Mouse (Mus musculus): ENCODE results near the gene Pald1.

The Pald1 gene

GRCm38 (mm10) chr10:61325782-61326328, 57.5 kb downstream of the Pald1 start:
- DNase-seq: no peak

DNA sequence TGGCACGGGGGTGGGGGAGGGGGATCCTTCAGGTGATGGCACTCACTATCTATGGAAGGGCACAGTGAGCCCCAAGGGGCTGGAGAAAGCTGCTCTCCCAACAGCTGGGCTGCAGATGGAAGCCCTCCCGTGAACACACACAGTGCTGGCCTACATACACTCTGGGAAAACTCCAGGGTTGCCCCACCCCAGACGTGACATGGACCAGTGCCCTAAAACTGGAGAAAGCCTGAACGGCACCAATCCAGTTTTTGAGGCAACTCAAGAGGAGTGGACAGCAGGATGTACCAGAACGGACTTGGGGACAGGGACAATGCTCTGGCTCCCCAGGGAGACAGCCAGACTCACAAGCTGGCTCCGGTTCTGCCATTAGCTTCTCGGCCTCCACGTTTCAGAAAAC, 58.6 kb downstream of the Pald1 start:
- DNase-seq: no peak

GRCm38 (mm10) chr10:61318527-61318926, 64.8 kb downstream of the Pald1 start:
- DNase-seq: no peak

DNA sequence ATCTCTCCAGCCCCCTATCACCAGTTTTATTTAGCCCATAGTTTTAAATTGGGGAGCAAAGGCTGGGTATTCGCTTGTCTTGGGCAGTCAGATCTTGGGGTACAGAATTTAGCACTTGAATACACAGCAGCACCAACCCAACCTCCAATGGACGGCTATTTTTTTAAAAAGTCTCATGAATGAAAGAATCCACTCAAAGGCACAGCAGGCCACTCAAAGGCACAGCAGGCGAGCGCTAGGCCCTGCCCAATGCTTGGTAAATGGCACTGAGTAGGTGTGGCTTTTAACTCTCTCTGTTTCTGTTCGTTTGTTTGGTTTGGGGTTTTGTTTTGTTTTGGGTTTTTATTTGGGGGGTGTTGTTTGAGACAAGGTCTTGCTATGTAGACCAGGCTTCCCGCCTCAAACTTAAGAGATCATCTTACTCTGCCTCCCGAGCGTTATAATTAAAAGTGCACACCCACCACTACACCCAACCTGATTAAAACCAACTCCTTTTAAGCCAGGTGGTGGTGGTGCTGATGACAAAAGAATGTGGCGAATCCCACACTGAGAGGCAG, 67.9 kb downstream of the Pald1 start:
- no peak for DNase-seq

DNA sequence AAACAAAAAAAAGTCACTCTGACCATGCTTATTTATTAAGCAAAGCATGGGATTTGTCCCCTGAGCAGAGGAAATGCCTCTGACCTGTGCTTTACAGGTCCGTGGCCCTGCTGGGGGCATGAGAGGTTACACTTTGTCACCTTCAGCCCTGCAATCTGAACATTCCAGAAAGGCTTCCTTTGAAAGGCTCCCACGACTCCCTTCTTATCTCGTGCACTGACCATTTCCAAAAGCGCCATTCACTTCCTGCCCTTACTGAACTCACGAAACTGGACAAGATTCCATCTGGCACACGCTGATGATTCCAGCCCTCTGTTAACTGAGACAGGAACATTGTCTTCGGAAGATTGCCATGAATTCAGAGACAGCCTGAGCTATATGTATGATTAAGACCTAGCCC, 69.6 kb downstream of the Pald1 start:
- DNase-seq: no peak

DNA sequence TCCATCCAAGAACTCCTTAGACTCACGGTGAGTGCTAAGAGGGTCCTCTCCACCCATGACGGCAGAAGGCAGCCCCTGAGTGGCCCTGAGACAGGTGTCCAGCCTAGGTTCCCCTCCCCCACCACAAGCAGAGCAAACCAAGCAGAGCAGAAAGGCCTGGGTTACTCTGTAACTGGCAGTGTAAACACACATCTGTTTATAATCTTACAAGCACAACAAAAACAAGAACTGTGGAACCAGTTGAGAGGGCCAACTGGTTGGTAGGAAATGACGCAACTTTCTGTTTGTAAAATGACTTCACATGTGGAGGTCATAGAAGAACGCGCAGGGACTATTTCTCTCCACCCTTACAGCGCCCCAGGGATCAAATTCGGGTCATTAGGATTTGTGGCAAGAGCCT, 70.6 kb downstream of the Pald1 start:
- no peak for DNase-seq

DNA sequence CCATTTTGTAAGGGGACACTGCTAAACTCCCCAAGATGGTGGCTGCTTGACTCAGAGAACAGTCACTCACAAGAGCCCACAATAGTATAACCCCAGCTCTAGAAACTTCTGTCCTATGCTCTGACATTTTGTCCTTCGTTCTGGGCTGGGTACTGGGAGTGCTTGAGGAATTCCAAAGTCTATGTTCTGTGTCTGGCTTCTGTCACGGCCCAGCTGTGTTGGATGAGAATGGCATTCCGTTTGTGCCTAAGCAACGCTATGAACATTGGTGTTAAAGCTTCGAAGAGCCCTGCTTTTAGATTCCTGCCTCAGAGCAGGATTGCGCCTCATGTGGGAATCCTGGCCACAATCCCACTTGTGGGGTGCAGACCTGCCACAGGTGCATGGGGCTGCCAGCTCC, 71.2 kb downstream of the Pald1 start:
- no peak for DNase-seq

DNA sequence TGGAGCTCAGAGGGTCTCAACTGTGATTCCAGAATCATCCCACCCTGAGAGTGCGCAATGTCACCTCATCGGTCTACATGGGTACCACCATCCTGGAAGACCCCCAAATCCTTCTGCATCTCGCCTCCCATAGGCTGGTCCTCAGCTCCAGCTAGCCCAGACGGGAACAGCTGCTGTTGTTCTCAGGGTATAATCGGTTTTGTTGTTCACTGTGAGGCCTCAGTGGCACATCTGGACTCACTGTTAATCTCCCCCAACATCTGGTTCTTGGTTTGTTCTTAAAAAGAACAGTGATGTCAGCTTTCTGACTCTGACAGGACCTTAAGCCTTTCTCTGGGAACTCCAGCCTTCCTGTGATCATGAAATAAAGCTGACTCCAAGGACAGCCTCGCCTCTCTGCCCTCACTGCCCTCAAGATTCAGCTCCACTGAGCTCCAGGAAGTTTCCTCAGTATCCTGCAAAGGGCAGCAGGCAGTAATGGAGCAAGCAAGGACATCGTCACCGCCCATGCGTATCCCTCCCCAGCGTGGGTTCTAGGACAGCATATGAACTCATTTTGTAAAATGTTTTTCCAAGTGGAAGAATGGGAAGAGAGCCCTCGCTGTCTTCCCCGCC, 74.5 kb downstream of the Pald1 start:
- DNase-seq: no peak

DNA sequence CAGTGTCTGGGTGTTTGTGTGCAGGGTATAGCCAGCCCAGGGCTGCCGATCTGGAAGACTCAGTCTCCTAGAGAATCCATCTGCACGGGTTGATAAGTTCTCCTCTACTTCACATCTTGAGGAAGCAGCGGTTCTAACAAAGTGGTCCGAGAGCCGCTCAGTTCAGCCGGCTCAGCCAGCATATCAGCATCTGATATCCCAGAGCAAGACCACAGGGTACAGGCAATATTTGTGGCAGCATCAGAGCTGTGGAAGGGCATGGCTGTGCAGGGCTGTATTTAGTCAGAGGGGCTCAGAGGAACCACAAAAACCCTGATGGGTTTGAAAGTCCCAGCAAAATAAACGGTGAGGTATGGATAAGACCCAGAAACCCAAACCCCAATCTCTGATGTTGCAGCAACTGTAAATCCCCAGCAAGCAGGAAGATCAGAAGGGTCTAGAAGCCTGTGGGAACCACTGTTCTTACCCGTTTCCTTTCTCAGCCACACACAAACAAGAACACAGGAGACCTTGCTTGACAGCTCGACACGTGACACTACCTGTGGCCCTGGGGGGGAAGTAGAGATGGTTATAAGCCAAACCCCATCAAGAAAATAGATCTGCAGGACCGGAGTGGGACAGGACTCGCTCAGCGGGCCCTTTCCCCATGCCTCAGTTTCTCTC, 77.3 kb downstream of the Pald1 start:
- DNase-seq: no peak

GRCm38 (mm10) chr10:61304046-61304445, 79.3 kb downstream of the Pald1 start:
- DNase-seq: peak; percentile 74

DNA sequence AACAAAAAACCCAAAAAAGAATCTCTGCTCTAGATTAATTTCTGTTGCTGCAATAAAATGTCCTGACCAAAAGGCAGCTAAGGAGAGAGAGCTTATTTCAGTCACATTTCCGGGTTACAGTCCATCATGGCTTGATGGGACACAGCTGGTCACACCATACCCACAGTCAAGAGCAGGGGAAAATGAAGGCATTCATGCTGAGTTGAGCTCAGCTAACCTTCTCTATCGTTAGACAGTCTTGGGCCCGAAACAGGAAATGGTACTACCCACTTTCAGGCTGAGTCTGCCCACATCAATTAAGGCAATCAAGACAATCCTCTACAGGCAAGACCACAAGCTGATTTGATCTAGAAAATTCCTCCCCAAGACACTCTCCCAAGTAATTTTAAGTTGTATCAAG, 82.3 kb downstream of the Pald1 start:
- no peak for DNase-seq

GRCm38 (mm10) chr10:61297477-61297876, 85.9 kb downstream of the Pald1 start, which contains the start of gene Prf1:
Prf1 (plus strand) TSS chr10:61297833.
- no peak for DNase-seq

DNA sequence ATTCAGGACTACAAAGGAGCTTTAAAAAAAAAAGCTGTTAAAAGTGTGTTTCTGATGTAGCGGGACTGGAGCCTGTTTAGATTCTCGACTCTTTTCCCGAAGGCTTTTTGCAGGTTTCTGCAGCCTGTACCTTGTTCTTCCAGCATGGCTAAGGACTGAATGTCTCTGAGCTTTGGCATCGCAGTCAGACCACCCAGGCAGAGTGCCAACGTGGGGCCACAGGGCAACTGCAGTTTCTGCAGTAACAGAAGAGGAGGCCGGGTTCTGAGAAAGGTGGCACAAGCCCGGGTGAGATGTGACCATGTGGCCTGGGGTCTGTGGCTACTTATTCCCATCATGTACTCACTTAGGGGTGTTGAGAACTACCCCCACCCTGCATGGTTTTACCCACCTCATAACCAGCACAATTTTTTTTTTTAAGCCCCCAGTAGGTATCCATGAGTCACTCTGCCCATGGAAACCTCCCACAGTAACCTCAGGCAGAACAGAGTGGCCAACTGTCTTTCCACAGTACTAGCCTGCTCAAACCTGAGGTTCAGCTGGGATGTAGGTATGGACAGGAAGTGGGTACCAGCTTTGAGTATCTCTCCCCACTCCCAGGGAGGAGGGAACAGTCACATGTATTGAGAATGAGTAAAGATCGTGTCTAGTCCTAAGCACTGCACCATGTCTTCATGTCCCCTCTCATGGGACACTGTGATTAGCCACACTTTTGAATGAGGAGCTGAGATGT, 86.5 kb downstream of the Pald1 start:
- peak; percentile 38 to 44 for DNase-seq

DNA sequence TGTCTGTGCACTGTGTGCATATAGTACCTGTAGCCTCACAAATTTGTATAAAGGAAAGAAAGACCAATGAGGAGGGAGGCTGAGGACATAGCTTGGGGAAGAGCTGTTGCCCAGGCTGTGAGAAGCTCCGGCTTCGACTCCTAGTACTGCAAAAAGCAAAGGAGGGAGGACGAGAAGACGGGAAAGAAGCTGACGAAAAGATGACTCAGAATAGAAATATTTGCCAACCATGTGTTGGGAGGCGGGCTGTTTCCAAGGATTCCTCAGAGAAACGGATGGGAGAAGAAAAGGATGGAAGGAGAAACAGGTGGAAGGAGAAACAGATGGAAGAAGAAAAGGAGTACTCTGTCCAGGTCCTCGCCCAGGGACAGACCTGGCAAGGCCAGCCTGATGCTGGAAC, 89.1 kb downstream of the Pald1 start:
- DNase-seq: no peak

DNA sequence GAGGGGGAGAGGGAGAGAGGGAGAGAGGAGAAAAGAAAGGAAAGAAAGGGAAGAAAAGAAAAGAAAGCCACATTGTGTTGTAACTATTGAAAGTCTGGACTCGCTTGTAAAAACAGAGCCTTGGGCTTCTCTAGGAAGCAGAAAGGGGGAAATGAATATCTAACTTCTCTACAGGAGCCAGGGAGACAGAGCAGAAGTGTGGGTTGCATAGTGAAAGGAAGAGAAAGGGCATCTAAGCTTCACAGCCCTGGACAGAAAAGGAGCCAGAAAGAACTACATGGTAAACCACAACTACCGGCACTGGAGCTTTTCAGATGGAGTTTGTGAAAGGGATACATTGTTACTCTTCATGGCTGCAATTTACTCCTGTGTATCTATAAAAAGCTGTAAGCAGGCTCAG, 92.9 kb downstream of the Pald1 start:
- DNase-seq: no peak

- no peak for DNase-seq
Observed at GRCm38 (mm10) chr10:61290016-61290415, 93.3 kb downstream of the Pald1 start.

DNA sequence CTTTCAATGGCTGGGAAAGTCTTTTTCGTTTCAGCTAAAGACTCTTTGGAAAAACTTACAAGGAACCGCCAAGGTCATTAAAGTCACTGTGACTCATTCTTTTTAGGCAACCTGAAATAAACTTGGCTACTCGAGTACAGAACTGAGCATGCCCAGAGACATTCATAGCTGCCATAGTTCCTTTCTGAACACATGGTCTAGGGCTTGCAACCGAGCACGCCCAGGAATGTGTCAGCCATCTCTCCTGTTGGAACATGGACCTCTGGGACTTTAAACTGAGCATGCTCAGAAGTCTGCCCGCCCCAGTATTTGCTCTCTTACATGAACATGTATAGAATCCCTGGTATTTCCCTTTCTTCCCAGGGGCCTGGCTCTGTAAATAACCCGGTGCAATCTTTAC, 97.1 kb downstream of the Pald1 start:
- no peak for DNase-seq

DNA sequence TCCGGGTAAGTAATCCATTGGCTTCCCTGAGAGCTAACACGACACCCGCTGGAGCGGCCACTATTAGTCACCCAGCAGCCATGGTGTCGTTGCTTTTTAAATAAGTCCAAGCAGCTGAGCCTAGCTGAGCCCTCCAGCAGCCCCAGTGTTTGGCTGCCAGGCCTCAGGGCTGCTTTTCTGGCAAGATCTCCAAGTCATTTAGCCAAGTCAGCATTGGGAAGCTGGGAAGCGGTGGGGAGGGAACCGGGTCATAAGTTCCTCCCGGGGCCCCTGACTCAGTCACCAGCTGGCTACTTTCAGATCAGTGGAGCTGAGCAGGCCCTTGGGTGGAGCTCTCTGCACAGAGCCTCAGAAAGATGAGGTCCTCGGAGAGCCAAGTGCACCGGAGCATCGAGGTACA, 98.1 kb downstream of the Pald1 start:
- peak; percentile 73 to 78 for DNase-seq

DNA sequence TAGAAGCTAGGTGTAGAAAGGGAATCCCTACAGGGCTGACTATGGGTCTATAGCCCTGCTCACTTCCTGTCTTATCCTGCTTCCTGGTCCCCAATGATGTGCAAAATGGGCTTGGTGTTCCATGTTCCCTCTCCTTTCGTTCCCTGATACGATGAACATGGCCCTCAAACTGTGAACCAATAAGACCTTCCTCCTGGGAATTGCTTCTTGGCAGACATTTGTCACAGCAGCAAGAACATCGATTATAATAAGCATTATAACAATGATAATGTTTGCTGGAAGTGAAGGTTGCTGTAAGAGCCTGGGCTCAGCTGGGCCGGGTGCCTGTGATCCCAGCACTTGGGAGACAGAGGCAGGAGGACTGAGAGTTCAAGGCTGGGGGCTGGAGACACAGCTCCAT, 99.0 kb downstream of the Pald1 start:
- DNase-seq: no peak

DNA sequence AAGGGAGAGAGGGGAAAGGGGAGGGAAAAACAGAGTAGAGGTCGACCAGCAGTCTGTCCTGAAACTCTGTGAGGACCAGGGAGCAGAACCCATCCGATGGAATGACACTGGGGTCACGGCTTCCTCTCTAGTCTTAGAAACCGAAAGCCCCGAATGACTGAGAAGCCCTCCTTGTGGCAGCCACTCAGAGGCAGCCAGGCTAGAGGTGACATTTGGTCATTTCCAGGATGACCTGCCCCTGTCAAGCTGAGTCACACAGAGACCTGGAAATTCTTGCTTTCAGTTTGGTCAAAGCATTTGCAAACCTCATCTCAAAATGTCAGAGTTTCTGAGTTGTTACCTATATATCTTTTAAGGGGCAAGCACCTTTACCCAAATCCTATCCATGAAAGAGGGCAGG, 102.2 kb downstream of the Pald1 start:
- DNase-seq: no peak

DNA sequence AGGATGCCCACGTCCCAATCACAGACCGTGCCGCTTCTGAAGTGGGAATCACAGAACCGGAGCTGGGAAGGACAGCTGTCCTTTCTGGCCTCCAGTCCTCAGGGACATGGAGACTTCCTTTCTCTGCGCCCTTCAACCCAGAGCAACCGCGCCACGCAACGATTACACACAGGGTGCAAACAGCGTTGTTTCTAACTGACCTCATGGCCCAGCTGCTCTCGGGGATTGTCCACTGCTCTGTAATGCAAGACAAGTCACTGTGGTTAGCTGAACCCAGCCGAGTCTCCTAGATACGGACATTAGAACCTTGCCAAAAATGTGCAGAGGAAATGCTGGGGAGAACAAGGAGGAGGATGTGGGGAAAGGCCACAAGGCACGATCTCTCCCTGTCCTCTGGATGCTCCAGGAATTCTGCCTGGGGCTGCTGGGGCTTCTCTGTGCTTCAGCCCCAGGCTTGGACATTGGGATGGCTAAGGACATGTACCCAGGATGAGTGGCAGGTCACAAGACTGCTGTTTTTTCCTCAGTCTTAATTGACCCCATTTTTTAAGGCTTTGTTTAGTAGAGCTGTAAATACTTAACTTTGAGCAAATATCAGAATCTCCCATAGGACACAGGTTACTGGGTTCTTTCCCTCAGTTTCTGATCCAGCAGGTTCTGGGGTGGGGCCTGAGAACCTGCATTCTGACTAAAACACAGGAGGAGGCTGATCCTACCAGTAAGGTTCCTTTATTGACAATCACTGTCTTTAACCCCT, 105.2 kb downstream of the Pald1 start:
- DNase-seq: no peak

DNA sequence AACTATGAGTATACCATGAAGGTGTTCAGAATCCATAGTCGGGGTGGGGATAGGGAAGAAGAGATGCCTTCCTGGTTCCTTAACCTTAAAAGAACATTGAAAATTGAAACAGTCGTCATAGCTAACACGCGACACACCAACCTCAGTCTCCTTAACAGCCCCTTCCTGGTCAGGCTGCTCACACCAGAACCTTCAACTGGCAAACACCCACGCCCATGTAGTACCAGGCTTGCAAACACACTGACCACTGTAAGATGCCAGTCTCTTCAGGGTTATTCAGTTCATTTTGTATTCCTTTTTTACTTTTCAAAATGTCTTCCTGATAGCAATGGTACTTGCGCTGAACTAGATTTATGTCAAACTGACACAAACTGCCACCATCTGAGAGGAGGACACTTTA, 106.3 kb downstream of the Pald1 start:
- no peak for DNase-seq

DNA sequence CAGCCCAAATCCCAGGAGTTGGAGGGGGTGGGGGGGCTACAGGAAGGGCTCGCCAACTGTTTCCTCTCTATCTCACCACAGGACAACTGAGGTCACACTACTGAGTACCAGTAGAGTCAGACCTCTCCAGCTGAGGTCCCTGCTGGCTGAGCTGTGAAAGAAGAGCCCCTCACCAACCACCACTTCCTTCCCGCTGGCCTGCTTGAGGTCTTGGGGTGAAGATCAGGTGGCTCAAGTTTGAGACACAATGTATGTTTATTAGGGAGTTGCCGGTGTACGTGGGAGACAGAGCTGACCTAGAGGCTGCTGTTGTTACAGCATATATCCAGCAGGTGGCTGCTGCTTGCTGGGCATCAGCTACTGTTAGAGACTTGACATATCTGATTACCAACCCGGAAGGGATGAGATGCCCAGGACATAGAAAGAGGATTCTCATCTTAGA, 107.6 kb downstream of the Pald1 start:
- peak; percentile 58 to 59 for DNase-seq

Data from cerebellum, postnatal 14 days (tissue).